Mouse (Mus musculus) kidney, adult 9 months (tissue): Measurements from ENCODE around the gene E130311K13Rik.
A peak's percentile ranks its signal among the peaks of the same experiment; 100 is the strongest.

Experiments
- DNase-seq: peaks from one replicate; pipeline ENCODE4 v3.0.0; 2022

E130311K13Rik gene

DNA sequence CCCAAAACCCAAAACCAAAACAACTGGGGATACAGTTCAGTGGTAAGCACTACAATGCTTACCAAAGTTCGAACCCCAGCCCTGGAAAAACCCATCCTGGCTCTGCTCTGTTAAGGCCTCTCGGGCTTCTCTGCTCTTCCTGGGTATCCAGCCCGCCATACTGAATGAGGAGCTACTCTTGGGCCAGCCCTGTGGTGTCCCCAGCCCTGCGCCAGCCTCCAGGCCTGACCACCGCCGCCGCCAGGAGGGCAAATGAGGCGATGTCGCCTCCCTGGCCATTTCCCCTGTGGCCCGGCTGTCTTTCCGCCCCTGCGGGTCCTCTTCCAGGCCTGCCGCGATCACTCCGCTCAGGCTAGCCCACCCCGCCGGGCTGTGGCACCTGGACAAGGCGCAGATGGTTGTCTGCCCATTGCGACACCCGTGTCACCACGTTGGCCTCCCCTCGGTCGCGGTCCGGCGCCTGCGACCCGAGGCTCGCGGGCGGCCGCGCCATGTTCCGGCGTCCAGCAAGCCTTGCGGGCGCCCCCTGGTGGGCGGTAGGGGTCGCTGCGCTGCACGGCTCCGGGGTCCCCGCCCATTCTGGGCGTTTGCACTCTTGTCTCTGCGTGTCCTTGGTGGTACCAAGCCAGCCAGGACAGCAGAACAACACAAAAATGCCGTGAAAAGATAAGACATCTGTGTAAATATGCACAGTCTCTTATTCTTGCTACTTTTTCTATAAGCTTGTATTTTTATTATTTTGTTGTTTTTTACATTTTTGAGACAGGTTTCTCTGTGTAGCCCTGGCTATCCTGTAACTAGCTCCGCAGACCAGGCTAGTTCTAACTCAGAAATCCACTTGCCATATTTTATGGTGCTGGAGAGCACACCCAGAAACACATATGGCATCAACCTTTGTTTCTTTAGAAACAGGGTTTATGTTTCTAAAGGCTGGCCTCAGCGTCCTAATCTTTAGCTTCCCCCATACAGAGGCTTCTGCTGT lies at the start of gene E130311K13Rik:
Gene E130311K13Rik, minus strand, starts transcription at position 595 of the 982 bp plus-strand sequence.
- DNase-seq: peak; percentile 94

DNA sequence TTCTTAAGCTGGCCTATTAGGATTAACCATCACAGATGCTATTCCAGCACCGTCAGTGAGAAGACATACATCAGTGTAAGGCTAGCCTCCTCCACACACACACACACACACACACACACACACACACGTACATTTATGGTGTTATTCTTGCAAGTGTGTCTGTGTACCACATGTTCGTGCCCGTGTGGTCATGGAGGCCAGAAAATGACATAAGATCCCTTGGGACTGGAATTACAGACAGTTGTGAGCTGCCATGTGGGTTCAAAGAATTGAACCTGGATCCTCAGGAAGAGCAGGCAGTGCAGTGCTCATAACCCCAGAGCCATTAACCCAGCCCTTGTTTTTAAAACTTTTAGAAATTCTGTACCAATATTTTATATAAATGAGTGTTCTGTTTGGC lies 48.6 kb upstream of the E130311K13Rik start:
- DNase-seq: no peak

DNA sequence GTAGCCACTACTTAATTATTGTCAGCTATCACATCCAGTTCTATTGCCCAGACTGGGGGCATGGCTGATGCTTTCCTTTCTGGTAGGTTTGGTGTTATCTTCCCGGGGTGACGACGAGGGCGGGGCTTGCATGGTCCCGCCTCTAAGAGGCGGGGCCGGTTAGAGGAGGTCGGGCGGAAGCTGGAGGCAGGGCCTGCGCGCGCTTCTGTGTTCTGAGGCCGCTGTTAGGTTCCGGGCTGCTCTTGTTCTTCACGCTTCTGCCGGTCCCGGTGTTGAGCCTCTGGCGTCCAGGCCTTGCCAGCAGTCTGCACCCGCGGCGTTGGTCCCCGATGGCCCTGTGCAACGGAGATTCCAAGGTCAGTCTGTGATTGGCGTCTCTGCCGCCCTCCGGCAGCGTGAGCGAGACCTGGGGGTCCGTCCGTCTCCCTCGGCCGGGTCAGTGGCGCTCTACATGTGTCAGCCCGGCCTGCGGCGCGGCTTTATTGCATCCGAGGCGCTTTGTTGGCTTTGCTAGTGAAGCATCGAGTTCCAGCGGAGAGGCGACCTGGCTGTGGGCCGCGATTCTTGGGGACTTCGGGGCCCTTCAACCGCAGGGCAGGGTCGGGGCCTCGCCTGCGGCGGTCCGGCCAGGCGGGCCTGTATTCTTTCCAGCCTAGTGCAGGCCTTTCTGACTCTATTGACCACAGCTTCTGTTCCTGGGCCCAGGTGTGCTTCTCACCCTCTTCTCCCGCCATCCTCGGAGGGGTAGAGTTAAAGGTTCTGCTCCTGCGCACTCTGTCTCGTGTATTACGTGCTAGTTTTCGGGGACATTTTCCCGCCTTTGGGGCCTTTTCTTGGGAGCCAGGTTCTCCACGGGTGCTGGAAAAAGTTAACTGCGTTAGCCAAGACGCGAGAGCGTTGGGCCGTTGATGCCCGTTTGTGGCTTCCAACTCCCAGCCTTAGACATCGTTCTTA lies 47.0 kb upstream of the E130311K13Rik start, which contains the start of gene Gmps:
Gene Gmps, plus strand, starts transcription at position 152 of the 954 bp plus-strand sequence.
- peak; percentile 97 for DNase-seq

DNA sequence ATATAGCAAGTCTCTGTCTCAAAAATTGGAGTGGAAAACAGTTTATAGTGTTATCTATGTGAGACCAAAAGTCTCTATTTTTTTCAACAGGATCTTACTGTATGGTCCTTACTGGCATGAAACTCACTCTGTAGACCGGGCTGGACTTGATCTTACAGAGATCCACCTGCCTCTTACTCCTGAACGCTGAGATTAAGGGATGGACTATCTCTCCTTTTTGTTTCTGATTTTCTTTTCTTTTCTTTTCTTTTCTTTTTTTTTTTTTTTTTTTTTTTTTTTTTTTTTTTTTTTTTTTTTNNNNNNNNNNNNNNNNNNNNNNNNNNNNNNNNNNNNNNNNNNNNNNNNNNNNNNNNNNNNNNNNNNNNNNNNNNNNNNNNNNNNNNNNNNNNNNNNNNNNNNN lies 36.7 kb upstream of the E130311K13Rik start:
- no peak for DNase-seq

DNA sequence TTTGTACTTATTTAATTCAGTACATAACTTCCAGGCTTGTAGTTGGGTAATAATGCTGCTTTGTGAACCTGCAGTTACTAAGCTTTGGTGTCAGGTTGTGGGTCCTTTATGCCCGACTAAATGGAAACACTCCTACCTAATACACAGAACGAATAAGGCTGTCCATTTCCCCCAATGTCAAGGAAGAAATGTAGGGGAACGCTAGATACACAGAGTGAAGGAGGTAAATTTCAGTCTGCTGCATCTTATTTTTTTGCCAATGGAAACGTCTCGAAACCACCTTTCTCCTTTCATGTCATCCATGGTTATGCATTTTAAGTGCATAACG lies 35.6 kb upstream of the E130311K13Rik start:
- no peak for DNase-seq

DNA sequence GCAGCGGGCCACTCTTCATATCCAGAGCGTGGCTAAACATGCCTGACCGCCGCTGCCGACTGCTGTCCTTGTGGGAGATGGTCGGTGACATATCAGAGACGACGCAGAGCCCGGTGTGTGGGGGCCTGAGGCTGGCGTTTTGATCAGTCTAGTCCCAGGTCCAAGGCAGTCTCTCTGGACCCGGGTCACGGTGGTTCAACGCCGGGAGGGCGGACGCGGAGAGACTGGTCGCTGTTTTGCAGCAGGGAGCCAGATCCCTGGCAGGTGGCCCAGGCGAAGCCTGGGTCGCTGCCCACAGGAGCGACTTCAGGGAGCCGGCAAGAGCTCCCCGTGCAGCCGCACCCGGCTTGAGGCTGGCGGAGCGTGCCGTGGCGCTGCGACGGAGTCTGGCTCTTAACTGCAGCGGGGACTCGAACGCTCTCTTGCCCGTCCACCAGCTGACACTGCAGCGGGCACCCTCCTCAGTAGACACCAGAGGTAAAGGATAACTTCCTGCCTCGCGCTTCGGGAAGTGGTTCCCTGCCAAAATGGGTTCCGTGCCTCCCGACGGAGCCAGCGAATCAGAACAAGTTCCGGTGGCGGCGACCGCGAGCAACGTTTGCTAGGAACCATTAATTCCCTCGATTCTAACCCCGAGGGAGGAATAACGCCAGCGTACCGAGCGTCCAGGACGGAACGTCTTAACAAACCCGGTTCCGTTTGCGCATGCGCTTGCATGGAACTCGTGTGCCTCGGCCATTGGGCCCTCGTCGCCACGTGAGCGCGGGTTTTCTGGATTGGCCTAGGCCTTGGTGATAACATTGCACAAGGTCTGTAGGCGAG lies 35.0 kb upstream of the E130311K13Rik start, which contains the start of gene Slc33a1:
Gene Slc33a1, minus strand, starts transcription at position 669 of the 822 bp plus-strand sequence.
- peak; percentile 99 for DNase-seq

DNA sequence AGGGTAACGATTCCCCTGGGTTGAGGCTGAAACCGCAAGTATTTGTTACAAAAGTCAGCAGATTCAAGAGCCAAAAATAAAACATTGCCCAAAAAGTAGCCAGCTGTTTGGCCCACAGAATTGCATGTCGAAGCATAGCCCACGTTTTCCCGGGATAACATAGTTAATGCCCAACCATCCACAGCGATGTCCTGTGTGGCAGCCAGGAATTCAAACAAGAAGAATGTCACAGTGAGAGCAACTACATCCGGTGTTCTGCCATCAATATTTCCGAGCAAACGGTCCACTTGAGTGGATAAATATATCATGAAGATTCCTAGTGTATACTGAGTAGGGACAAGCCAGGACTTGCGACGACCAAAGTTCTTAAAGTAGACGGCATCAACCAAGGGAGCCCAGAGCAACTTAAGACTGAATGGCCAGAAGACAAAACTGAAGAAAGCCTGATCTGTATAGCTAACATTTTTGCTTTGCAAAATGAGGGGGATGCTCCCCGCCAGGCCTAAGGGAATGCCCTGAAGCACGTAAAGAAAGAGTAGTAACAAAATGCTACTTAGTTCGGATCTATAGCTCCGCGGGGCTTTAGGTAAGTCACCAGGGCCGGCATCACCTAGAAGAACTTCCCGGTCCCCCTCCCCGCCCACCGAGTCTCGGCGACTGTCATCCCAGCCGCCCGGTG lies 34.3 kb upstream of the E130311K13Rik start:
- DNase-seq: peak; percentile 76

DNA sequence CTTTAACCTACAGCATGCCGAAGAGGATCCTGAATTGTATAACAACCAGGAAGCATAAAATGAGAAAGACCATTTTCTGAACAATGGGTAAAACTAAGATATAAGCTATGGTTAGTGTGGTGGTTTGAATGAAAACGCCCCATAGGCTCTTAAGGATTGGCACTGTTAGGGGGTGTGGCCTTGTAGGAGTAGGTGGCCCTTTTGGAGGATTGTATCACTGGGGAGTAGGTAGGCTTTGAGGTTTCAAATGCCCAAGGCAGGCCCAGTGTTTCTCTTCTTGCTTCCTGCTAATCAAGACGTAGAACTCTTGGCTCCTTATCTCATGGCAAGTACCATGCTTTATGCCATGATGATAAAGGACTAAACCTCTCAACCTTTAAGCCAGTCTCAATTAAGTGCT lies 20.6 kb upstream of the E130311K13Rik start:
- DNase-seq: no peak

DNA sequence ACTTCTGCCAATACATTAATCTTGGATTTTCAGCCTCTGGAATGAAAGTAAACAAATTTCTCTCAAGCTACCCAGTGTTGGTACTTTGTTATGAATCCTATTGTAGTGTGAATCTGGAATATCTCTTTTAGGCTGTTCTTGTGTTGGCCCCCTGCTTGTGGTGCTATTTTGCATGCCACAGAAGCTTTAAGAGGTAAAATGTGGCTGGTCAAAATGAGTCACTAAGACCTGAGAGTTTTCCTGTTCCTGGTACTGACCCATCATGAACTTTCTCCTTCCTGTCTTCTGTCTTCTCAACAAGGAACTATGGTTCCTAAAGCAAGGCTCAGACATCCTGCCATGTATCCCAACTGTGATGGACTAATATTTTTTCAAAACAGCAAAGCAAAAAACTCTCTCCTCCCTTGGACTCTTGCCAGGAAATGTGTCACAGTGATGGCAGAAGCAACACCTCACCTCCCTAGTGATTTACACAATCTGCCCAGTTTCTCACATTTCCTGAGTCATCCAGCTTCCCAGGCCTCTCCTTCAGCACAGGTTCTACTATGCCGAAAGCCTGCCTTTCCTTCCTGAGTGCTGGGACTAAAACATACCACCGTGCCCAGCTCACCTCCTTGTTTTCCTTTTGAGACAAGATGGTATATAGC lies 12.1 kb upstream of the E130311K13Rik start:
- DNase-seq: no peak

DNA sequence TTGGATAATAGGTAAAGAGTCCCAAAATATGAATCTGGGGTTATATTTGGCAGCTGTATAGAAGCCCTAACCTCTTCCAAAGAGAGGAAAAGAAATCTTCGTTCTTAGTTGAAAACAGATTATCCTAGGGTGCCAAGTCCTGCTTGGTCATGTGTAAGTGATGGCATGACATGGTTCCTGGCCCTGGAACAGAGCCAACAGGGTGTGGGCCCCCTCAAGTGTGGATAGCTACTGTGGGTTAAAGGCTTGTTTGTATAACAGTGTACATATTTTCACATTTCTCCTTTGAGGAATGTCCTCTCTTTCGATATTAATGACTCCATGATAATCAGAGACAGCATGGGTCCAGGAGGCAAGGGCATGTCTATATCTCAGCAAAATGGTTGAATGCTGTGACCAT lies 9.7 kb upstream of the E130311K13Rik start:
- no peak for DNase-seq

DNA sequence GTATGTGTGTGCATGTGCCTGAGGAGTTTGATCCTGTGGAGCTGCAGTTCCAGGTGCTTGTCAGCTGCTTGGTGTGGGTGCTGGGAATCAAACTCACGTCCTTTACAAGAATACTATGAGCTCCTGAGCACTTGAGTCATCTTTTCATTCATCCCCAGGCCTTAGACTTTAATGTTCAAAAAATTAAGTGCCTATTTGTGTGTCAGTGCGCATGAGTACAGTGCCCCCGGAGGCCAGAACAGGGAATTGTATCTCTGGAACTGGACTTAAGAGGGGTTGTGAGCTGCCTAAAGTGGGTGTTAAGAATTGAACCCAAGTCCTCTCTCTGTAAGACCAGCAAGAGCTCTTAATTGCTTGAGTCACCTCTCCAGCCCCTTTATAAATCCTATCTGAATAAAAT lies 9.6 kb downstream of the E130311K13Rik start:
- DNase-seq: peak; percentile 44

DNA sequence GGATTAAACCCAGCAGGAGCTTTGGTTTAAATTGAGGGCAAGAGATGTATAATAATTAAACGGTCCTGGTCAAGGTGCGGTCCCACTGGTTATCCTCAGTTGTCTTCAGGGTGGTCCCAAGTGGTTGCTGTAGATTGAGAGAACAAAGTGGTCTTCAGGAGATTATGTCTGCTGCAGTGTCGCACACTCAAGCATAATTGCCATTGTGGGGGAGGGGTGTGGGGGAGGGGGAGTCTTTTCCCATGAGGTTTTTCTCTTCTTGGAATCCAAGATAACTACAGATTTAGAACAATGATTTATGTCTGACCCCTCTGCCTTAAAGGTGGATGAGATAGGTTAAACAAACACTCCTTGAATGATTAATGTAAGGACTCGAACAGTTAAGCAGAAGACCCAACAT lies 19.0 kb downstream of the E130311K13Rik start:
- DNase-seq: no peak

DNA sequence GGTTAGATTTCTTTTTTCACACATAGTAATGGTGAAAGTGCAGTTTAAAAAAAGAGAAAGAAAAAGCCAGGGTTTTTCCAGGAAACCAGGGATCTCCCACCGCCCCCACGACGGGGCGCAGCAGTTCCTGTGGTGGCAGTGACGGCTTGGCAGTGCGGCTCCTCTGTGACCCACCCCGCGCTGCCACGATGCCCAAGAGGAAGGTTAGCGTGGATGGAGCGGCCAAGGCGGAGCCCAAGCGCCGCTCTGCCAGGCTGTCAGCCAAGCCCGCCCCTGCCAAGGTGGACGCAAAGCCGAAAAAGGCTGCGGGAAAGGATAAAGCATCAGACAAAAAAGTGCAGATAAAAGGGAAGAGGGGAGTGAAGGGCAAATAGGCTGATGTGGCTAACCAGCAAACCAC lies 24.0 kb downstream of the E130311K13Rik start:
- peak; percentile 34 for DNase-seq

DNA sequence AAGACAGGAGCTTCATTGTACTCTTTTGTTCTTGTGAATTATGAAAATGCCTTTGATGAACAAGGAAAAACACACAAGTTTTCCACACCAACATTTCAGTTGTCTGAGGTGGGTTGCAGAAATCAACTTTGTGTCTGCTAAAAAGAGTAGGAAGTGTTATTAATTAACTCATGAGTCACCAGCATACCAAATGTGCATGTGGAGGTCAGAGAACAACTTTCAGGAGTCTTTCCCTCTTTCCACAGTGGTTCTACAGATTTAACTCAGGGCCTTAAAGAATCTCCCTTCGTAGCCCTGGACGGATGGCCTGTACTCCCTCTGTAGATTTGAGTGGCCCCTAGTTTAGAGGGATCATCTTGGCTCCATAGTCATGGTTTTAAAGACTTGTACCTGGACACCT lies 25.1 kb downstream of the E130311K13Rik start:
- peak; percentile 54 for DNase-seq

DNA sequence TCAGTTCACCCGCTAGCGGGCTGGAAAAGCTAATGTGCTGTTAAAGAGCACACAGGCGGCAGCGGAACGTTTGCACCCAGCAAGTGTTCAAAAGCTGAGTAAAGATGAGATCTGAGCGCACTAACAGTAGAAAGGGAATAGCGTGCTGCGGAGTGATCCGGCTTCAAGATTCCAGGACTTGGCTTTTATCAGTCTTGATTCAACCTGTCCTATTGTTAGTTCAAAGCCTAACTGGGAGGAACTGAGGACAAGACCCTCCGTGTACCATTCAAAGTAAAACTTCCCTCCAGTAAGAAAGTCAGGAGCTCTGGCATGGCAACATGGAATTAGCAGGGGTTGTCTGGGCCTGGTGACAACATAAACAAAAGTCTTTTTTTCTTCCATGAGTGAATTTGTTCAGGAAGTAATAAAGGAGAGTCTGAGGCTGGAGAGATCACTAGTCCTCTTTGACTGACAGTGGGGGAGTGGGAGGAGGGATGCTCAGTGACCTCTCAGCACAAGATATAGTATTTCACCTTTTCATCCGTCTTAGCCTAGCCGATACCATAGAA lies 29.2 kb downstream of the E130311K13Rik start:
- DNase-seq: peak; percentile 22

DNA sequence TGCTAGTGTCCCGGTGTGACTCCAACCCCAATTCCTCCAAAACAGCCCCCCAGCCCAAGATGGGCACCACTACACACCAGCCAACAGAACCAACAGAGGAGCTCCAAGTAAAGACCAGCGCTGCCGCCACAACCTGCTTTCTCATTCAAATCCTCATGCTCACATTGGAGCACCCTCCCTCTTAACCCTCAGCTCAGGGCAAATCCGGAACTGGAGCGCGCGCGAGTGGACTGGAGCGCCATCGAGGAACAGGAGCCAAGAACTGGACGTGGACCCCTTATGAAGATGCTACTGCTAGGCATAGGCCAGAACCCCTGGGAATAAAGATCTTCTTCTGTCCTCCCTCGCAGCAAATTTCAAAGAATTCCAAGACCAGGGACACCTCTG lies 30.0 kb downstream of the E130311K13Rik start, which contains the start of gene Plch1:
Gene Plch1, minus strand, starts transcription at position 164 of the 387 bp plus-strand sequence.
- peak; percentile 47 for DNase-seq

DNA sequence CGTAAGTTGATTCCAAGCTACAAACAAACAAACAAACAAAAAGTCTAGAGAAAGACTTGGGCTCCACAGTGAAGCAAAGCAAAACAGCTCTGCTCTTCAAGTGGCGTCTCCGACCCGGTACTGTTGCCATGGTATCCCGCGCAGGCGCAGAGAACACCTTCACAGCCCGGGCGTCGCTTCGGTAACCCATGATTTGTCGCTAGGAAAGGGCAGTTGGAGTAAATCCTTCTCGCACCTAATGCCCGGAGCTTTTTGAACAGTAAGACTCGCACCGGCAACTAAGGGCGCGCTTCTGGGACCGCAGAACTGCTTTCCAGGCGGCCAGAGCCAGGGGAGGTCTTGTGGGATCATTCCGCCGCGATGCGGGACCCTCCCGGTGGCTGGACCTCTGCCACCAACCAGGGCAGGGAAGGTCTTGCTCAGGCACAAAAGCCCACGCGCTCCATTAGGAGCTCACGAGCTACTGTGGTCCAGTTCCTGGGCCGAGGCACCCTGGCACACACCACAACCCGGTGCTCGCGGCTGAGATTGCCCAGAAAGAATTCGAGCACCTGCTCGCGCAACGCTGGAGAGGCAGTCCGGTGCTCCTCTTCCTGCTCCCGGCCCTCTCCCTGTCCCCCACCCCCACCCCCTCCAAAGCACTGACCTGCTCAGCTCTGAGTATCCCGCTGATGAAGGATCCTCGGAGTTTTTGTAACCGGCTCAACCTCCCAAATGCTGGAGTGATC lies 30.5 kb downstream of the E130311K13Rik start:
- DNase-seq: peak; percentile 84

DNA sequence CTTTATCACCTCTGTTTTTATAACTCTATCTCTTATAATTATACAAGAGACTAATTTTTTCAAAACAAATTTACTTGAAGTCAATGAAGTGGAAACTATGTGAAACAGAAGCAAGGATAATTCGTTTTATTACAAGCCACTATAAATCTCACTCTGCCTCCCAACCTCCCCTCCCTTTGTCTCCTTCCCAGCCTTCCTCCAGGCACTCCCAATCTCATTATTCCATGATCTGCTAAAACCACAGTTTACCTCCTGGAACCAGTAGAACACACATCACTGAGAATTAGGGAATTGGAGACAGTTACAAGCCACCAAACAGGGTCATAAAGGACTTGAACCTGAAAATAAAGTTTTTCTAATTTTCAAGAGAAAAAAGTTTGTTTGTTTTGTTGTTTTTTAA lies 32.1 kb downstream of the E130311K13Rik start:
- no peak for DNase-seq

DNA sequence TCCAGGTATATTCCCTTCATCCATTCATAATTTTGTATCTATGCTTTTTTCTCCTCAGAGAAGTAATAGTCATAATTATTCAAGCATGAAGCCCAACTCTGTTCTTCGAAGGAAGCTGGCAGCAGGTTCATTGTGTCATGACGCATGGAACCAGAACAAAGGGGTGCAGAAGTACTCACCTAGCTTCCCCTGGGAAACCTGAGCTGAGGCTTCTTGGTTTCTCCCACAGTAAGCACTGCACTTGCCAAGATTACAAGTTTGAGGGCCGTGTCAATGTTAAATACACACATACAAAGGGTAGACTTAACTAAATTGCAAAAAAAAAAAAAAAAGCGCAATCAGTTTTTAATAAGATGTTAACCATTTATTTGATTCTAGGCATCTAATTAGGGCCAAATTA lies 33.0 kb downstream of the E130311K13Rik start:
- no peak for DNase-seq

DNA sequence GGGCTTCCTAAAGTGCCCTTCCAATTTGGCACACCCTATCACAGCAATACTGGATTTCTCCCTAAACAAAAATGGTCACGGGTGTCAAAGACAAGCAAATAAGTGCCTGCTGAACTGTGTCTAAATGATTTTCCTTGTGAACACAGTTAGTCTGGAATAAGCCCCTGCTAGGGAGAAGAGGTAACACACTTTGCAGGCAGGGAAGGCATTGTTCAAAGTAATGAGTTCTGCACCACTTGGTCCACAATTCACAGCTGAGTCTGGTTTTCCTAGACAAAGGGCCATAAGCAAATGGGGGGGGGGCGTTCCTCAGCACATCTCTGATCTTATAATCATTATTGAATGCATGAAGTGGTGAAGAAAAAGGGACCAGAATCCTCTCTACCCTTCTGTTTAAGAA lies 33.5 kb downstream of the E130311K13Rik start:
- DNase-seq: no peak
